Mouse (Mus musculus) cortical plate, adult 2 months (tissue): ENCODE results near the gene Nrarp.

Experiments used
- CTCF ChIP-seq: fragments of 200-500 bp; IDR thresholded peaks from 2 replicates; pipeline ENCODE4 v1.5.1; 2011; ENCODE audit warnings: mild to moderate bottlenecking, control low read depth, low read length; ENCODE audit not compliant: insufficient read depth; ENCODE audit errors: extremely low read depth
- POLR2A ChIP-seq: fragments of 200-500 bp; IDR thresholded peaks from 2 replicates; pipeline ENCODE4 v1.6.1; 2011; ENCODE audit warnings: mild to moderate bottlenecking, low read length, control low read depth; ENCODE audit not compliant: insufficient read depth; ENCODE audit errors: extremely low read depth

- no peak for TF ChIP-seq CTCF
- TF ChIP-seq POLR2A = no peak
Observed at GRCm38 (mm10) chr2:25225811-25226379, 45.3 kb downstream of the Nrarp start.
